In the genomic region with DNA sequence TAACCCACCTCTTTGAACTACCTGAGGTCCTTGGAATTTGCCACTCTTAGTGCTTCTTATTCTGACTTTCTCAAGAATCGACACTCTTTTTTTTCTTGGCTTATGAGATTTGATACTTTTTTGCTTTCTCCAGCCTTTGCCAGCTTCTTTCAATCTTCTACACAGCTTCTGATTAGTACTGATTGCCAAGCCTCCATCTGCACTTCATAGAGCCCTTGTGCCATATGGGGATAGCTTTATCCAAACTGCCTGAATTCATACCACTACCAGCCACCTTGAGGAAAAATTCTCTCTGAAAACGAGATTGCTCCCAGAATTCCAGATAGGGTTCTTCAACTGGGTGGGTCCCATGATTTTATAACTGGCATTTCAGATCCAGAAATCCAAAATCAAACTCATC, we compare ENCODE assay signal across 26 mouse cellular contexts.
"Had no signal": no experiment of that assay in that cellular context is flagged by ENCODE, and none has a peak within 500 bp of the region (broad histone marks: within the 10 kb centered on the region; RNA-seq: fewer than 3 reads in every experiment).

No protein-coding gene starts in this region.

- H3K36me3 ChIP-seq: heart, embryonic 13.5 days; heart, embryonic 15.5 days; hindbrain, embryonic 13.5 days; hindbrain, embryonic 15.5 days; kidney, embryonic 15.5 days; limb, embryonic 13.5 days; limb, embryonic 15.5 days; liver, embryonic 12.5 days had no signal

- H3K27me3 ChIP-seq: heart, embryonic 13.5 days; heart, embryonic 15.5 days; hindbrain, embryonic 13.5 days; hindbrain, embryonic 15.5 days; kidney, embryonic 15.5 days; limb, embryonic 13.5 days; limb, embryonic 15.5 days; liver, embryonic 12.5 days had no signal

- ATAC-seq: hindbrain, postnatal 0 days; intestine, embryonic 16.5 days; liver, embryonic 12.5 days had no signal

- H3K4me3 ChIP-seq: heart, adult 2 months; heart, embryonic 13.5 days; heart, embryonic 15.5 days; hindbrain, embryonic 13.5 days; hindbrain, embryonic 15.5 days; kidney, embryonic 15.5 days; limb, embryonic 13.5 days; limb, embryonic 15.5 days; liver, embryonic 12.5 days had no signal

- H3K27ac ChIP-seq: heart, adult 2 months; heart, embryonic 13.5 days; heart, embryonic 15.5 days; hindbrain, embryonic 13.5 days; hindbrain, embryonic 15.5 days; hindbrain, postnatal 0 days; kidney, embryonic 15.5 days; kidney, postnatal 0 days; limb, embryonic 13.5 days; limb, embryonic 15.5 days; liver, embryonic 12.5 days; liver, embryonic 14.5 days had no signal

- DNase-seq: gastrocnemius, postnatal 14 days; gastrocnemius, postnatal 36 days; heart, adult 2 months; heart, postnatal 14 days; heart, postnatal 36 days; kidney, adult 11 months; kidney, adult 2 months; kidney, adult 9 months; kidney, postnatal 14 days; kidney, postnatal 36 days; layer of hippocampus, adult 9-11 months; layer of hippocampus, postnatal 36 days; left cerebral cortex, postnatal 4 days had no signal

- H3K4me1 ChIP-seq: heart, embryonic 13.5 days; heart, embryonic 15.5 days; hindbrain, embryonic 13.5 days; hindbrain, embryonic 15.5 days; kidney, embryonic 15.5 days; limb, embryonic 13.5 days; limb, embryonic 15.5 days; liver, embryonic 12.5 days had no signal

- H3K9ac ChIP-seq: heart, embryonic 13.5 days; heart, embryonic 15.5 days; hindbrain, embryonic 13.5 days; hindbrain, embryonic 15.5 days; kidney, embryonic 15.5 days; limb, embryonic 13.5 days; limb, embryonic 15.5 days; liver, embryonic 12.5 days; liver, embryonic 14.5 days had no signal

- H3K4me2 ChIP-seq: heart, embryonic 11.5 days; heart, embryonic 13.5 days; heart, embryonic 15.5 days; hindbrain, embryonic 13.5 days; hindbrain, embryonic 15.5 days; kidney, embryonic 15.5 days; limb, embryonic 13.5 days; limb, embryonic 15.5 days; liver, embryonic 12.5 days had no signal

- H3K9me3 ChIP-seq: heart, embryonic 13.5 days; heart, embryonic 15.5 days; hindbrain, embryonic 13.5 days; hindbrain, embryonic 15.5 days; kidney, embryonic 15.5 days; limb, embryonic 13.5 days; limb, embryonic 15.5 days; liver, embryonic 12.5 days had no signal
